Mouse (Mus musculus): ENCODE measurements around the gene Rab1b. TPM values are rescaled to one million over a fixed set of nuclear protein-coding genes. Genes with fewer than 3 reads are reported as not detected.
"Not testable (repeated sequence)": the region's sequence is repeated elsewhere in the genome, so short reads cannot be mapped to it uniquely, and the experiment has no call there.

The Rab1b gene
- total and polyA plus RNA-seq, 2 experiments from 2014 or later: 204 to 242 TPM

DNA sequence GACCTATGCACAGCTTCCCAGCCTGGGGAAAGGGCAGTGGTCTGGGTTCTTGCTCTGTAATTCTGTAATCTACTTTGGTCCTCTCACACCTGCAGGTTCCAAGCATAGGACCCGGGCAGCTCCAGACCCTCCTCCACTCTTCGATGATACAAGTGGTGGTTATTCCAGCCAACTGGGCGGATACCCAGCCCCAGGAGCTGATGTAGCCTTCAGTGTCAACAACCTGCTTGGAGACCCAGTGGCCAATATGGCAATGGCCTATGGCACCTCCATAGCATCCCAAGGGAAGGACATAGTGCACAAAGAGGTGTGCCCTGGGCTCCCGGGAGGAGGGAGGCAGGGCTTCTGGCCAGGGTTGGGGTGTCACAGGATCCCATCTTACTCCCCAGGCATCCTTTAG is 17.5 kb downstream of the Rab1b start:
- 88% methylated on average over 4 of the region's 4 CpGs for WGBS
- H3K9me3 ChIP-seq (ENCODE audit: low read length): no peaks in the 10 kb centered on the region
- H3K4me1 ChIP-seq (ENCODE audit: insufficient read depth, low read length): peaks cover 17% of the 10 kb centered on the region
- no peak for TF ChIP-seq CTCF (IDR thresholded peaks at IDR 0.05)
- peak overlapping the region; percentile 65 for H3K4me3 ChIP-seq (ENCODE audit: low read depth, low read length)
- DNase-seq (ENCODE audit: low spot score) (no peak), ATAC-seq (ENCODE audit: low FRiP score) (no peak)
- no peak overlapping the region for H3K27ac ChIP-seq (ENCODE audit: low read depth, low read length)
- H3K4me2 ChIP-seq (ENCODE audit: low read depth, low read length, poor library complexity, severe bottlenecking): peak overlapping the region; percentile 84
- H3K27me3 ChIP-seq (ENCODE audit: insufficient read depth, low read length): no peaks in the 10 kb centered on the region
- peak overlapping the region; percentile 66 for H3K9ac ChIP-seq (replicated peaks; ENCODE audit: low read length, poor library complexity, severe bottlenecking)
- H3K36me3 ChIP-seq (ENCODE audit: insufficient read depth, low read length): peaks cover 32% of the 10 kb centered on the region

DNA sequence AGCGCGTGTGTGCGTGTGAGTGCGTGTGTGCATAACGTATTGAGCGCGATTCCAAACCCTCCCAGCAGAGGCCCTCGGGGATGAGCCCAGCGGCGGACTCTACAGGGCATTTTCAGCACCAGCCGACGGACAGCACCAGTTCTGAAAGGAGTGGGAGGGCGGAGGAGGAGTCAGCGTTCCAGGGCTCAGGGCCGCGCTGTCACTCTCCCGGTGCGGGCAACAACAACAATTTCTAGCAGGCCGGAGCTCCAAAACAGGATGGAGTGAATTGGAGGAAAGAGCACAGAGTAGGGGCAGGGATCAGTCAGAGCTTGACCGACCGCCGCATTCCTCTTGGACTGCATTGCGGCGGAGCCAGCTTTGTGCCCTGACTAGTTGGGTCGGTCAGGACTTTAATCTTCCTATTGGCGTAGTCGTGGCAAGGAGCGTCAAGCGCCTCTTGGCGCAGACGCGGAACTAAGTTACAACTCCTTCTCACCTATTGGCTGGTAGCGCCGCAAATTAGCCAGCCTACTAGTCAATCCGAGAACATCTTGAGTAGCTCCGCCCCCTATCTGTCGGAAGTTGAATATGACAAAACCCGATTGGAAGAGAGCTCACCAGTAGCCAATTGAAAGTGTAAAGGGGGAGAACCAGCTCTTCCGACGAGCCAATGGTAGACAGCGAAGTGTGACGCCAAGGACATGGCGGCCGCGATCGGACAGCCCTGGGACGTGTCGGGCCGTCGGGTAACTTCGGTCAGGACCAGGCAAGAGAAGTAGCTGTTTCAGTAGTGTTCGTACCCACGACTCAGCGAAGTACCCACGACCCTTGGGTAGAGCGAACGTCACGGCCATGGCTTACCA is 18.8 kb downstream of the Rab1b start, which contains the start of gene Yif1a:
Yif1a (plus strand) TSS at position 655 of the 845 bp plus-strand sequence.
- no peaks in the 10 kb centered on the region for H3K9me3 ChIP-seq (ENCODE audit: low read length)
- DNase-seq (ENCODE audit: low spot score) (peak; percentile 100), ATAC-seq (ENCODE audit: low FRiP score) (peak; percentile 92)
- peak within 1 kb of the TSS; percentile 84 for H3K4me2 ChIP-seq (ENCODE audit: low read depth, low read length, poor library complexity, severe bottlenecking)
- H3K9ac ChIP-seq (replicated peaks; ENCODE audit: low read length, poor library complexity, severe bottlenecking): peak within 1 kb of the TSS; percentile 66
- H3K27ac ChIP-seq (ENCODE audit: low read depth, low read length): peak within 1 kb of the TSS; percentile 76
- under 1% methylated on average over 58 of the region's 58 CpGs for whole genome bisulfite sequencing
- peak; percentile 73 for TF ChIP-seq CTCF (IDR thresholded peaks at IDR 0.05)
- peaks cover under 1% of the 10 kb centered on the region; the same call in 1 of the 2 replicates for H3K27me3 ChIP-seq (ENCODE audit: insufficient read depth, low read length)
- H3K4me3 ChIP-seq (ENCODE audit: low read depth, low read length): peak within 1 kb of the TSS; percentile 65
- peaks cover 25% of the 10 kb centered on the region for H3K36me3 ChIP-seq (ENCODE audit: insufficient read depth, low read length)
- H3K4me1 ChIP-seq (ENCODE audit: insufficient read depth, low read length): peaks cover 10% of the 10 kb centered on the region

GRCm38 (mm10) chr19:5086533-5086932 is 20.3 kb downstream of the Rab1b start:
- ATAC-seq (ENCODE audit: low FRiP score); DNase-seq (ENCODE audit: low spot score): not testable (repeated sequence)
- WGBS: 58% methylated on average over 4 of the region's 4 CpGs

DNA sequence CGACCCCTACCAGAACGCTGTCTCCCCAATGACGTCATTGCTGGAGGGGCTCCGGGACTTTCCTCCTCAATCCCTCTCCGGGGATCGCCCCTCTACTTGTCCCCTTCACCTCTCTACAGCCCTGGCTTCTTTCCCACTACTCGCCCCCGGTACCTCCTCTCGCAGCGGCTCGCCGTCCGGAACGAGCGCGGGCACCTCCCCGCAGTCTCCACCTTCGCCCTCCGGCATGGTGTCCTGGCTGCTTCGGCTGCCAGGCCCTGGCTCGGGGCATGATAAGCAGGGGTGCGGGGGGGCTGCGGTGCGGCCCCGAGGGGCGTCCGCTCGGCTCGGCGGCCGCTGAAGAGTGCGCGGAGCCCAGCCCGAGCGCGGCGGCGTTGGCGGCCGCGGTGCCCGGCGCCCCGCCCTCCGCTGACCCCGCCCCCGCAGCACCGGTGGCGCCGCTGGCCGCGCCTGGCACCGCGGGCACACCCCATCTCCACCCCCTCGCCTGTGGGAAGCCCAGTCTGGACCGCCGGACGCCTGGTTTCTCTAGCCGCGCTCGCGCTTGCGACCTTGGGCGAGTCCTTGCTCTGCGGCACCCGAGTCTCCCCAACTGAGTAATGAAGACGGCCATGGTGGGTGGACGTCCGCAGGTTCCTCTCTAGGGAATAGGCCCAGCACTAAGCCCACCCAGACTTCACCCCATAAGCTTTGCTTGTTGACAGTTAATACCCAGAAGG is 21.6 kb downstream of the Rab1b start, which contains the start of gene Tmem151a:
Tmem151a (minus strand) TSS at position 387 of the 719 bp plus-strand sequence.
- peak within 1 kb of the TSS; percentile 72 for H3K4me2 ChIP-seq (ENCODE audit: low read depth, low read length, poor library complexity, severe bottlenecking)
- peaks cover 25% of the 10 kb centered on the region for H3K27me3 ChIP-seq (ENCODE audit: insufficient read depth, low read length)
- peak within 1 kb of the TSS; percentile 91 for H3K9ac ChIP-seq (replicated peaks; ENCODE audit: low read length, poor library complexity, severe bottlenecking)
- peak within 1 kb of the TSS; percentile 77 for H3K4me3 ChIP-seq (ENCODE audit: low read depth, low read length)
- no peaks in the 10 kb centered on the region for H3K9me3 ChIP-seq (ENCODE audit: low read length)
- 1% methylated on average over 52 of the region's 69 CpGs for WGBS
- peak within 1 kb of the TSS; percentile 48; the same call in 1 of the 2 replicates for H3K27ac ChIP-seq (ENCODE audit: low read depth, low read length)
- no peak for DNase-seq (ENCODE audit: low spot score)
- peaks cover 21% of the 10 kb centered on the region for H3K36me3 ChIP-seq (ENCODE audit: insufficient read depth, low read length)
- no peak for ATAC-seq (ENCODE audit: low FRiP score)
- TF ChIP-seq CTCF (IDR thresholded peaks at IDR 0.05): no peak
- H3K4me1 ChIP-seq (ENCODE audit: insufficient read depth, low read length): peaks cover 10% of the 10 kb centered on the region

More at GRCm38 (mm10) chr19:5086533-5086932, 20.3 kb downstream of the Rab1b start:
- H3K9ac ChIP-seq (replicated peaks; ENCODE audit: low read length, poor library complexity, severe bottlenecking); H3K27ac ChIP-seq (ENCODE audit: low read depth, low read length); H3K4me3 ChIP-seq (ENCODE audit: low read depth, low read length); H3K9me3 ChIP-seq (ENCODE audit: low read length); H3K4me2 ChIP-seq (ENCODE audit: low read depth, low read length, poor library complexity, severe bottlenecking): not testable (repeated sequence)
- TF ChIP-seq CTCF (IDR thresholded peaks at IDR 0.05): peak; percentile 67
- H3K27me3 ChIP-seq (ENCODE audit: insufficient read depth, low read length): peaks cover 16% of the 10 kb centered on the region
- H3K4me1 ChIP-seq (ENCODE audit: insufficient read depth, low read length): peaks cover 10% of the 10 kb centered on the region
- H3K36me3 ChIP-seq (ENCODE audit: insufficient read depth, low read length): peaks cover 20% of the 10 kb centered on the region

- ATAC-seq (ENCODE audit: low FRiP score) (no peak), DNase-seq (ENCODE audit: low spot score) (no peak)
- no peaks in the 10 kb centered on the region for H3K9me3 ChIP-seq (ENCODE audit: low read length)
- TF ChIP-seq CTCF (IDR thresholded peaks at IDR 0.05): no peak
- peak overlapping the region; percentile 48; the same call in 1 of the 2 replicates for H3K27ac ChIP-seq (ENCODE audit: low read depth, low read length)
- H3K9ac ChIP-seq (replicated peaks; ENCODE audit: low read length, poor library complexity, severe bottlenecking): peak overlapping the region; percentile 91
- peak overlapping the region; percentile 72 for H3K4me2 ChIP-seq (ENCODE audit: low read depth, low read length, poor library complexity, severe bottlenecking)
- 1% methylated on average over 15 of the region's 15 CpGs for WGBS
- H3K4me3 ChIP-seq (ENCODE audit: low read depth, low read length): peak overlapping the region; percentile 77
- H3K36me3 ChIP-seq (ENCODE audit: insufficient read depth, low read length): peaks cover 25% of the 10 kb centered on the region
- peaks cover 25% of the 10 kb centered on the region for H3K27me3 ChIP-seq (ENCODE audit: insufficient read depth, low read length)
- H3K4me1 ChIP-seq (ENCODE audit: insufficient read depth, low read length): peaks cover 10% of the 10 kb centered on the region
These were observed 22.1 kb downstream of the Rab1b start for GRCm38 (mm10) chr19:5084834-5085144.

Measured in midbrain, postnatal 0 days (tissue).